Mouse (Mus musculus) embryonic facial prominence, embryonic 13.5 days (tissue): ENCODE measurements at regions not wholly inside any gene's neighbourhood (a gene's known extent, or its start where the extent isn't known, plus 50 kb on each side); places are given as distances from the start of the nearest gene placed in this dataset.

Experiments used
- ATAC-seq: fragments of 200-750 bp; cut with Nextera tagmentation; 2 replicates; pipeline ENCODE4 v1.8.0; 2017; ENCODE audit warnings: low read depth; ENCODE audit not compliant: insufficient number of reproducible peaks, insufficient read depth, low FRiP score, low TSS enrichment
- H3K27ac ChIP-seq: fragments of 300-500 bp; sonication (generic); 2 replicates; pipeline ENCODE4 v1.5.1; 2015; ENCODE audit warnings: moderate library complexity, mild to moderate bottlenecking, inconsistent platforms
- H3K27me3 ChIP-seq: fragments of 300-500 bp; sonication (generic); 2 replicates; pipeline ENCODE4 v1.6.1; 2015; ENCODE audit warnings: mild to moderate bottlenecking, inconsistent platforms
- H3K36me3 ChIP-seq: fragments of 300-500 bp; sonication (generic); 2 replicates; pipeline ENCODE4 v1.6.1; 2015; ENCODE audit warnings: mild to moderate bottlenecking, inconsistent platforms
- H3K4me1 ChIP-seq: fragments of 300-500 bp; sonication (generic); 2 replicates; pipeline ENCODE4 v1.6.1; 2015; ENCODE audit warnings: inconsistent platforms
- H3K4me2 ChIP-seq: fragments of 300-500 bp; sonication (generic); 2 replicates; pipeline ENCODE4 v1.6.1; 2015; ENCODE audit warnings: moderate library complexity, mild to moderate bottlenecking, inconsistent platforms
- H3K4me3 ChIP-seq: fragments of 300-500 bp; sonication (generic); 2 replicates; pipeline ENCODE4 v1.5.1; 2015; ENCODE audit warnings: mild to moderate bottlenecking, inconsistent platforms
- H3K9ac ChIP-seq: fragments of 300-500 bp; sonication (generic); 2 replicates; pipeline ENCODE4 v1.6.1; 2015; ENCODE audit warnings: mild to moderate bottlenecking, inconsistent platforms
- H3K9me3 ChIP-seq: fragments of 300-500 bp; sonication (generic); 2 replicates; pipeline ENCODE4 v1.6.1; 2016; ENCODE audit warnings: inconsistent platforms
- WGBS: fragments of 180-500 bp; shearing (Covaris S2); methylation state at CpG from one replicate; pipeline ENCODE4 v1.1.7; 2015; ENCODE audit warnings: mixed read lengths; 5-methylcytosine and 5-hydroxymethylcytosine counted together

- no peaks in the 10 kb centered on the region for H3K36me3 ChIP-seq
- H3K9me3 ChIP-seq = no peaks in the 10 kb centered on the region
- H3K4me1 ChIP-seq = no peaks in the 10 kb centered on the region
- H3K4me3 ChIP-seq = no peak overlapping the region
- 35% methylated on average over 6 of the region's 6 CpGs for WGBS
- H3K27ac ChIP-seq = 0 out of 2 replicates have a peak overlapping the region, but pooled peaks have one; percentile 33
- H3K9ac ChIP-seq = no peak overlapping the region
- H3K4me2 ChIP-seq = peak overlapping the region; percentile 39
- peak; percentile 48; the same call in 1 of the 2 replicates for ATAC-seq
- no peaks in the 10 kb centered on the region for H3K27me3 ChIP-seq
These were observed 65.9 kb downstream of the Cdr1 start for GRCm38 (mm10) chrX:61119499-61119898.

GRCm38 (mm10) chrX:61117368-61117767 lies 68.0 kb downstream of the Cdr1 start:
- Histone ChIP-seq H3K9me3 (no peaks in the 10 kb centered on the region), H3K36me3 (no peaks in the 10 kb centered on the region), H3K4me1 (no peaks in the 10 kb centered on the region), H3K4me2 (peak overlapping the region; percentile 48), H3K4me3 (no peak overlapping the region), H3K27ac (no peak overlapping the region), H3K9ac (no peak overlapping the region), H3K27me3 (no peaks in the 10 kb centered on the region)
- no peak for ATAC-seq
- 62% methylated on average over 4 of the region's 4 CpGs for WGBS

- no peak overlapping the region for H3K27ac ChIP-seq
- H3K4me1 ChIP-seq = no peaks in the 10 kb centered on the region
- H3K27me3 ChIP-seq = no peaks in the 10 kb centered on the region
- H3K4me2 ChIP-seq = peak overlapping the region; percentile 48
- H3K4me3 ChIP-seq = peak overlapping the region; percentile 33
- 30% methylated on average over 10 of the region's 10 CpGs for WGBS
- H3K9ac ChIP-seq = no peak overlapping the region
- no peak for ATAC-seq
- no peaks in the 10 kb centered on the region for H3K9me3 ChIP-seq
- H3K36me3 ChIP-seq = no peaks in the 10 kb centered on the region
These were observed 69.3 kb downstream of the Cdr1 start for GRCm38 (mm10) chrX:61116010-61116447.
